Mouse (Mus musculus): ENCODE data around the gene Rpl36al. TPM values are rescaled to one million over a fixed set of nuclear protein-coding genes. Genes with fewer than 3 reads are reported as not detected.
A peak's percentile ranks its signal among the peaks of the same experiment; 100 is the strongest.
"Not testable (repeated sequence)": the region's sequence is repeated elsewhere in the genome, so short reads cannot be mapped to it uniquely, and the experiment has no call there.

The Rpl36al gene
- polyA plus RNA-seq, 1 experiment from 2014 or later = 405 TPM

DNA sequence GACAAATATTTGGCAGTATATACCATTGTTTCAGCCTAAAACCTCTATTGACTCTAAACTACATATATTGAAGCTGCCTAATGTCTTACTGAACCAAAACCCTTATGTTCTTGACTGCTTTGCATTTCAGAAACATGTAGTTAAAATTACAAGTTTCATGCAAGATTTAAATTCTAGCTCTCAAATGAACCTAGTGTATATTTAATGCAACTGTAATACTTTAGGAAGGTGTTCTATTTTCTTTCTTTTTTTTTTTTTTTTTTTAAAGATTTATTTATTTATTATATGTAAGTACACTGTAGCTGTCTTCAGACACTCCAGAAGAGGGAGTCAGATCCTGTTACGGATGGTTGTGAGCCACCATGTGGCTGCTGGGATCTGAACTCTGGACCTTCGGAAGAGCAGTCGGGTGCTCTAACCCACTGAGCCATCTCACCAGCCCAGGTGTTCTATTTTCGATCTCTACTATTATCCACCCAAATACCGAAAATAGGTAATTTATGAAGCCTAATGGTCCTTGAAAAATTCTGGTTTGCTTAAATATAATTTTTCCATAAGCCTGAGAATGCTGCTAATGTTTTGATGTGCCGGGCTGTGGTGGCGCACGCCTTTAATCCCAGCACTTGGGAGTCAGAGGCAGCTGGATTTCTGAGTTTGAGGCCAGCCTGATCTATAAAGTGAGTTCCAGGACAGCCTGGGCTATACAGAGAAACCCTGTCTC is 16.9 kb downstream of the Rpl36al start:
- H3K4me1 ChIP-seq = peaks cover 11% of the 10 kb centered on the region
- not testable (repeated sequence) for ATAC-seq (ENCODE audit: low FRiP score); H3K36me3 ChIP-seq; H3K9me3 ChIP-seq (replicated peaks); H3K9ac ChIP-seq (replicated peaks); H3K4me3 ChIP-seq (replicated peaks); H3K27me3 ChIP-seq (replicated peaks); H3K4me2 ChIP-seq; H3K27ac ChIP-seq (replicated peaks)
- WGBS = 77% methylated on average over 8 of the region's 8 CpGs

DNA sequence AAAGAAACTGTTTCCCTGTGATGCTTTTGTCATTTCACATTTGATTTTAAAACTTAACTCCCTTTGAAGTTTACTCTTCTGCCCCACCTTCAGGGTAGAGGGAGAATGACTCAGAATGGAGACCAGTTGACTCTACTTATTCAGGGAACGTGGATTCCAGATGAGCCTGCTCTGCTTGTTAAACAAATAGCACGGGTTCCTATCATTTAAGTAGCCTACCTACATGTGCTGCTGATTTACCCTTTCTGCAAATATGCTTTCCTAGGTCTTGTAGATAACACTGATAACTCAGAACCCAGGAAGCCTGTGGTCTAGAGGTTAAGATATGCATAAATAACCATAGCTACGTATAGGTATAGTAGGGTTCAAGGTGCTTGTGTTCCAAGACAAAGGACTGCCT is 19.0 kb downstream of the Rpl36al start:
- Histone ChIP-seq H3K4me2 (no peak overlapping the region), H3K36me3 (no peaks in the 10 kb centered on the region), H3K9ac (replicated peaks) (no peak overlapping the region), H3K27me3 (replicated peaks) (no peaks in the 10 kb centered on the region), H3K4me3 (replicated peaks) (no peak overlapping the region), H3K27ac (replicated peaks) (no peak overlapping the region), H3K9me3 (replicated peaks) (no peaks in the 10 kb centered on the region), H3K4me1 (peaks cover 11% of the 10 kb centered on the region)
- ATAC-seq (ENCODE audit: low FRiP score) = no peak
- WGBS = 70% methylated on average over 3 of the region's 3 CpGs

DNA sequence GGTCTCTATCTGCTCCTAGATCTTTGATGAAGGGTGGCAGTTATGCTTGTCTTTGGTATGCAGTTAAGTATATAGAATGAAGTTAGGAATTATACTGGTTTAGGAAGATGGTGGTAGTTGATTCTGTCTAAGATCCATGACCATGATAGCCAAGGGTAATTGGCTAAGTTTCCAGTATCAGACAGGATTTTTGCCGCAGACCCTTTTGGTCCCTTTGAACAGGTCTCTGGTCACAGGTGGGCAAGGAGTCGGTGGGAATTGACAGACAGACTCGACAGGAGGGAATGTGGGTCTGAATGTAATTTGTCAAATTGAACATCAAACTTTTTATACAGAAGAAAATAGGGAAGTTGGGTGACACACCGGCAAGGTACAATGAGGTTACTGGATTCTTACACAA is 20.3 kb downstream of the Rpl36al start:
- H3K9ac ChIP-seq (replicated peaks); H3K4me3 ChIP-seq (replicated peaks); H3K27me3 ChIP-seq (replicated peaks); H3K4me2 ChIP-seq; ATAC-seq (ENCODE audit: low FRiP score); H3K36me3 ChIP-seq; H3K9me3 ChIP-seq (replicated peaks); H3K4me1 ChIP-seq; H3K27ac ChIP-seq (replicated peaks): not testable (repeated sequence)
- WGBS = 90% methylated on average over 4 of the region's 4 CpGs

DNA sequence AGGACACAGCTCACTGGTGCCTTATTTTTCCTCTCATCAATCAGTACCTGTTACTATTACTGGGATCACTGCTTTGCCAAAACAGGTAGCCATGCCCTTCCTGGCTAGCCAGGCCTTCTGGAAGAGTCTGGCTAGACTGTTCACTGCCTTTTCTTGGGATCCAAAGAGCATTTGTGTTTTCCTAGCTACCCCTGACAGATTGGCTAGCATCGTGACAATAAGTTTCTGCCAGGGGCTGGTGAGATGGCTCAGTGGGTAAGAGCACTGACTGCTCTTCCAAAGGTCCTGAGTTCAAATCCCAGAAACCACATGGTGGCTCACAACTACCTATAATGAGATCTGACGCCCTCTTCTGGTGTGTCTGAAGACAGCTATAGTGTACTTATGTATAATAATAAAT is 23.2 kb downstream of the Rpl36al start:
- 71% methylated on average over 2 of the region's 2 CpGs for WGBS
- H3K4me2 ChIP-seq = not testable (repeated sequence)

DNA sequence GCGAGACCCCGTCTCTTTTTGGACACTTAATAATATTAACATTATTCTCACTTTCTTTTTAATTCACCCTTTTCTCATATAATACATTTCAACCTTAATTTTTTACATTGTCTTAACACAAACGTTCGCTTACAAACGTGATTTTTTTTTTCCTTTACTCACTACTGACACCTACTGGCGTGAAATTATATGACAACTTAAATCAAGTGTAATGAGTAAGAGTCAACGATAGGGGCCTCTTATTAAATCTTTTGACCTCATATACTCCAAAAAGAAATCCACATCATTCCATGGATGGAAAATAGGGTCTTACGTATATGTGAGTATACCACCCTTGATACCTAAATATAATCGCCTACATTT is 24.3 kb downstream of the Rpl36al start:
- H3K4me3 ChIP-seq (replicated peaks) = peak overlapping the region; percentile 69; the same call in 1 of the 2 replicates
- H3K27me3 ChIP-seq (replicated peaks) = no peaks in the 10 kb centered on the region
- H3K9ac ChIP-seq (replicated peaks) = no peak overlapping the region
- ATAC-seq (ENCODE audit: low FRiP score) = peak; percentile 9; the same call in 1 of the 2 replicates
- 0 out of 2 replicates have a peak overlapping the region, but pooled peaks have one; percentile 58 for H3K27ac ChIP-seq (replicated peaks)
- WGBS = 4% methylated on average over 9 of the region's 9 CpGs
- H3K9me3 ChIP-seq (replicated peaks) = no peaks in the 10 kb centered on the region
- peaks cover 13% of the 10 kb centered on the region for H3K4me1 ChIP-seq
- peak overlapping the region; percentile 39 for H3K4me2 ChIP-seq
- peaks cover 16% of the 10 kb centered on the region for H3K36me3 ChIP-seq

More for the DNA sequence above, 23.2 kb downstream of the Rpl36al start:
- H3K9me3 ChIP-seq (replicated peaks); H3K9ac ChIP-seq (replicated peaks); H3K27me3 ChIP-seq (replicated peaks); ATAC-seq (ENCODE audit: low FRiP score); H3K27ac ChIP-seq (replicated peaks); H3K4me3 ChIP-seq (replicated peaks): not testable (repeated sequence)
- H3K36me3 ChIP-seq = peaks cover 16% of the 10 kb centered on the region
- H3K4me1 ChIP-seq = peaks cover 13% of the 10 kb centered on the region

DNA sequence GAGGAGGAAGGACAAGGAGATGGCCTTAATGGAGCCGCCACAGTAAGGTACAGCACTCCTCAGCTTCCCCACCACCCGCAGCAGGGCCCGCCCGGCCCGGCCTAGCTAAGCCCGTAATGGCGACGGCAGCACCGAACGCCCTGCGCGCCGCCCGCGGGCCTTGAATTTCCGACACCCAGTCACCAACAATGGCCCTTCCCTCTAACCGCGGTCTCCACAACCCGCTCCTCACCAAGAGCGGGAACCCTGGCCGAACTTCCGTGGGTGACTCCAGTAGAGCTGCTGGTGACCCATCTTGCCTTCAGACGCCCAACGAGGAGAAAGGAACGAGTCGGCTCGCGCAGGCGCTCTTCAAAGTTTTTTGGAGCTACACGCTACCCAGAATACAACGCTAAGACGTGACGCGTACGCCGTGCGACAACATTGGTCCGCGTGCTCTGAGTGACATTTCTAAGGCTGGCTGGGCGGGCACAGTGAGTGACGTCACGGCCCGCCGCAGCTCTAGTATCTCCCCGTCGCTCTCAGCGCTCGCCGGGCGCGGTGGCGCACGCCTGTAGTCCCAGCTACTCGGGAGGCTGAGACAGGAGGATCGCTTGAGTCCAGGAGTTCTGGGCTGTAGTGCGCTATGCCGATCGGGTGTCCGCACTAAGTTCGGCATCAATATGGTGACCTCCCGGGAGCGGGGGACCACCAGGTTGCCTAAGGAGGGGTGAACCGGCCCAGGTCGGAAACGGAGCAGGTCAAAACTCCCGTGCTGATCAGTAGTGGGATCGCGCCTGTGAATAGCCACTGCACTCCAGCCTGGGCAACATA is 24.9 kb downstream of the Rpl36al start, which contains the start of gene Rps29:
Rps29 (minus strand) TSS at position 422 of the 813 bp plus-strand sequence.
- Histone ChIP-seq H3K4me3 (replicated peaks) (peak within 1 kb of the TSS; percentile 69), H3K9ac (replicated peaks) (peak within 1 kb of the TSS; percentile 83), H3K4me1 (peaks cover 13% of the 10 kb centered on the region), H3K4me2 (peak within 1 kb of the TSS; percentile 65), H3K27ac (replicated peaks) (peak within 1 kb of the TSS; percentile 94), H3K36me3 (peaks cover 16% of the 10 kb centered on the region)
- H3K9me3 ChIP-seq (replicated peaks); H3K27me3 ChIP-seq (replicated peaks): not testable (repeated sequence)
- under 1% methylated on average over 63 of the region's 68 CpGs for WGBS
- ATAC-seq (ENCODE audit: low FRiP score) = peak; percentile 99

DNA sequence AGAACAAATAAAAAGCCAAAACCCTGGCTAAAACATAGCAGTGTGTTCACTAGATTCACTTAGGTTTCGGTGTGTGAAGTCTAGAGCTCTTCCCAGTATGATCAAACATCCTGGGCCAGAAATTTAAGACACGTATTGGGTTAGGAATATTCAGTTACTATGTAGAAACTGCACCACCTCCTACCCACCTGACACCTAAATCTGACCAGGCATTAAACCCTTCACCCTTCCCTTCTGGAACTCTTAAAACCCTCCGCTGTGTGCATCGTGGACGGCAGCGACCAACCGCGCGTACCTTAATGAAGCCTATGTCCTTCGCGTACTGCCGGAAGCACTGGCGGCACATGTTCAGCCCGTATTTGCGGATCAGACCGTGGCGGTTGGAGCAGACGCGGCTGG is 25.5 kb downstream of the Rpl36al start:
- whole genome bisulfite sequencing = under 1% methylated on average over 19 of the region's 19 CpGs
- Histone ChIP-seq H3K9me3 (replicated peaks) (no peaks in the 10 kb centered on the region), H3K9ac (replicated peaks) (peak overlapping the region; percentile 83), H3K4me2 (peak overlapping the region; percentile 65), H3K27me3 (replicated peaks) (no peaks in the 10 kb centered on the region), H3K4me3 (replicated peaks) (peak overlapping the region; percentile 69), H3K36me3 (peaks cover 16% of the 10 kb centered on the region), H3K4me1 (peaks cover 13% of the 10 kb centered on the region), H3K27ac (replicated peaks) (peak overlapping the region; percentile 94)
- no peak for ATAC-seq (ENCODE audit: low FRiP score)

DNA sequence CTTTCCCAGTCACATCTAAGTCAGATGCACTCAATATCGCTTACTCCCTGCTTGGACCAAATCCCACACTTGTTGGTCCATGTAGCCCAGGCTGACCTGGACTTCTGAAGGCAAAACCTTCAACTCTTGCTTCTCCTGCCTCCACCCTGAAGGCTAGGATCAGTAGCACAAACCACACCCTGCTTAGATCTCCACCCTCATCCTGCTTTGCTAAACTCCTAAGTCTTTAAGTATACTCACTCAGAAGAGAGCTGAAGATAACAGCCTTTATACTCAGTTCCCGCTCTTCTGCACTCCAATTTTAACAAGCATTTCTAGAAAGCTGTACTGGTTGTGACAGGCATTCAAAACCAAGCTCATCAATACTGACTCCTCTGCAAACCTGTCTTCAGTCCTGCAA is 26.8 kb downstream of the Rpl36al start:
- H3K9me3 ChIP-seq (replicated peaks) = no peaks in the 10 kb centered on the region
- 96% methylated on average over 2 of the region's 2 CpGs for WGBS
- peaks cover 13% of the 10 kb centered on the region for H3K4me1 ChIP-seq
- peak overlapping the region; percentile 65; the same call in 1 of the 2 replicates for H3K4me2 ChIP-seq
- no peak overlapping the region for H3K9ac ChIP-seq (replicated peaks)
- H3K27me3 ChIP-seq (replicated peaks) = no peaks in the 10 kb centered on the region
- no peak overlapping the region for H3K4me3 ChIP-seq (replicated peaks)
- no peak for ATAC-seq (ENCODE audit: low FRiP score)
- H3K27ac ChIP-seq (replicated peaks) = no peak overlapping the region
- peaks cover 16% of the 10 kb centered on the region for H3K36me3 ChIP-seq

DNA sequence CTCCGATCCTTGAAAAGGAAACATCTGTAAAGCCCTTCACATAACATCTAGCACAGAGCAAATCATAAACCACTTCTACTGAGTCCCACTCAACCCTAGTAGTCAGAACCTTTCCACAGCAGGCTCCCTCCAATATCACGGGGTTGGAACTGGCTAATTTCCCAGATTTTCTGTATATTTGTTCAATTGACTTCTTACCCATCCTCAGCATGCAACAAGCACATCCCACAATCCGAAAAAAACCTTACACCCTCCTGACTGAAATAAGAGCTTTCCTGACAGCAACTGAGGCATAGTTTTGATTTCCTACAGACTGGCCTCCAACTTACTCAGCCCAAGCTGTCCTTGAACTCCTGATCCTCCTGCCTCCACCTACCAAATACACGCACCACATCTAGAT is 27.4 kb downstream of the Rpl36al start:
- no peak for ATAC-seq (ENCODE audit: low FRiP score)
- no peak overlapping the region for H3K4me3 ChIP-seq (replicated peaks)
- no peak overlapping the region for H3K4me2 ChIP-seq
- H3K27me3 ChIP-seq (replicated peaks) = no peaks in the 10 kb centered on the region
- H3K27ac ChIP-seq (replicated peaks) = no peak overlapping the region
- peaks cover 13% of the 10 kb centered on the region for H3K4me1 ChIP-seq
- peaks cover 16% of the 10 kb centered on the region for H3K36me3 ChIP-seq
- WGBS = 87% methylated on average over 4 of the region's 4 CpGs
- H3K9ac ChIP-seq (replicated peaks) = no peak overlapping the region
- no peaks in the 10 kb centered on the region for H3K9me3 ChIP-seq (replicated peaks)

DNA sequence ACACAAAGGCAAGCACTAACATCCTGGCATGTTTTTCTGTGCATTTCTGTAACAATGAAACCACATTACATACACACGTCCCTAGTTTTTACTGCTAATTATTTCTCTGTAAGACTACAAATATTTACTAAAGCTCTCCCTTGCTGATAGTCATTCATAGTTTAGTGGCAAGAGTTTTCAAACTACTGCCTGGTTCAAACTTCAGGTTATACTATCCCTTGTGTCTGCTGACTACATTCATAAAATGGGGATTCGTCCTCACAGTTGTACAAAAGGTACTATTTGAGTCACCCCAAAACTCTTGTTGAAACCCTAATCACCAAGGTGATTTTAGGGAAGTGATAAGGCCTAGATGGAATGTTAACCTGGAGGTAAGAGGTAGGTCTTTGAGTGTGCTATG is 28.0 kb downstream of the Rpl36al start:
- no peaks in the 10 kb centered on the region for H3K27me3 ChIP-seq (replicated peaks)
- WGBS = 90% methylated on average over 2 of the region's 2 CpGs
- H3K27ac ChIP-seq (replicated peaks) = no peak overlapping the region
- no peak overlapping the region for H3K9ac ChIP-seq (replicated peaks)
- peaks cover 16% of the 10 kb centered on the region for H3K36me3 ChIP-seq
- no peak overlapping the region for H3K4me2 ChIP-seq
- no peak for ATAC-seq (ENCODE audit: low FRiP score)
- H3K4me1 ChIP-seq = peaks cover 13% of the 10 kb centered on the region
- no peaks in the 10 kb centered on the region for H3K9me3 ChIP-seq (replicated peaks)
- H3K4me3 ChIP-seq (replicated peaks) = no peak overlapping the region

DNA sequence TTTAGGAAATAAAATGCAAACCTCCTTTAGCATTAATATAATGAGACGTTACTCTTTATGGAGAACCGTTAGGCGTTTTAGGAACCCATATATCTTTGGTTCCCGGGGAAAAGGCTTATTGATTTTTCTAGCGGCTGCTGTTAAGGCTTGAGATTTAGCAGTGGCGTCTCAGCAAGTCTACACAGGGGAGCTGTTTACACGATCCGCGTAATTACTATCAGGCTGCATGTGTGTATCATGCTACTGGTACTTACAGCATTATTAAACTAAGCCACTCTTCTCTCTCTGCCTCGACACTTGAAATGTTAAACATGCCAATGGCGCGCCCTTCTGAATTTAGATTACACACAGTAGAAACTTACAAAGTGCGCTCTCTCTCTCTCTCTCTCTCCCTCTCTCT is 33.8 kb downstream of the Rpl36al start:
- 37% methylated on average over 13 of the region's 13 CpGs for WGBS
- no peak overlapping the region for H3K9ac ChIP-seq (replicated peaks)
- no peaks in the 10 kb centered on the region for H3K27me3 ChIP-seq (replicated peaks)
- H3K4me3 ChIP-seq (replicated peaks) = peak overlapping the region; percentile 12
- H3K27ac ChIP-seq (replicated peaks) = peak overlapping the region; percentile 77
- H3K9me3 ChIP-seq (replicated peaks) = no peaks in the 10 kb centered on the region
- ATAC-seq (ENCODE audit: low FRiP score) = peak; percentile 83
- peak overlapping the region; percentile 43 for H3K4me2 ChIP-seq
- H3K4me1 ChIP-seq = peaks cover 8% of the 10 kb centered on the region
- no peaks in the 10 kb centered on the region for H3K36me3 ChIP-seq

Data from neural tube, embryonic 15.5 days (tissue).